Mouse (Mus musculus): ENCODE data around the gene Thada.

The Thada gene

GRCm38 (mm10) chr17:84368213-84369014 is 97.6 kb downstream of the Thada start:
- DNase-seq: peak; percentile 35

GRCm38 (mm10) chr17:84367663-84368062 is 98.3 kb downstream of the Thada start:
- no peak for DNase-seq

- DNase-seq: peak; percentile 54
These were observed 100.2 kb downstream of the Thada start for GRCm38 (mm10) chr17:84365791-84366301.

GRCm38 (mm10) chr17:84365006-84365716 is 100.8 kb downstream of the Thada start:
- no peak for DNase-seq

- DNase-seq: no peak
These were observed 102.6 kb downstream of the Thada start for GRCm38 (mm10) chr17:84363444-84363843.

- no peak for DNase-seq
These were observed 103.3 kb downstream of the Thada start for GRCm38 (mm10) chr17:84362581-84363286.

GRCm38 (mm10) chr17:84361006-84361405 is 105.0 kb downstream of the Thada start:
- no peak for DNase-seq

- no peak for DNase-seq
These were observed 106.2 kb downstream of the Thada start for GRCm38 (mm10) chr17:84359810-84360209.

- DNase-seq: no peak
These were observed 106.9 kb downstream of the Thada start for GRCm38 (mm10) chr17:84358951-84359644.

GRCm38 (mm10) chr17:84357776-84358175 is 108.2 kb downstream of the Thada start:
- DNase-seq: no peak

GRCm38 (mm10) chr17:84356056-84356887 is 109.7 kb downstream of the Thada start:
- no peak for DNase-seq

GRCm38 (mm10) chr17:84355006-84355405 is 111.0 kb downstream of the Thada start:
- DNase-seq: no peak

GRCm38 (mm10) chr17:84353902-84354311 is 112.1 kb downstream of the Thada start:
- DNase-seq: no peak

GRCm38 (mm10) chr17:84353224-84353901 is 112.6 kb downstream of the Thada start:
- no peak for DNase-seq

- no peak for DNase-seq
These were observed 113.2 kb downstream of the Thada start for GRCm38 (mm10) chr17:84352790-84353154.

- DNase-seq: no peak
These were observed 113.9 kb downstream of the Thada start for GRCm38 (mm10) chr17:84351912-84352789.

GRCm38 (mm10) chr17:84351276-84351675 is 114.7 kb downstream of the Thada start:
- no peak for DNase-seq

- DNase-seq: no peak
These were observed 117.1 kb downstream of the Thada start for GRCm38 (mm10) chr17:84348865-84349264.

GRCm38 (mm10) chr17:84342299-84342817 is 123.6 kb downstream of the Thada start:
- DNase-seq: no peak

GRCm38 (mm10) chr17:84341686-84342085 is 124.3 kb downstream of the Thada start:
- no peak for DNase-seq
